In the genomic region with DNA sequence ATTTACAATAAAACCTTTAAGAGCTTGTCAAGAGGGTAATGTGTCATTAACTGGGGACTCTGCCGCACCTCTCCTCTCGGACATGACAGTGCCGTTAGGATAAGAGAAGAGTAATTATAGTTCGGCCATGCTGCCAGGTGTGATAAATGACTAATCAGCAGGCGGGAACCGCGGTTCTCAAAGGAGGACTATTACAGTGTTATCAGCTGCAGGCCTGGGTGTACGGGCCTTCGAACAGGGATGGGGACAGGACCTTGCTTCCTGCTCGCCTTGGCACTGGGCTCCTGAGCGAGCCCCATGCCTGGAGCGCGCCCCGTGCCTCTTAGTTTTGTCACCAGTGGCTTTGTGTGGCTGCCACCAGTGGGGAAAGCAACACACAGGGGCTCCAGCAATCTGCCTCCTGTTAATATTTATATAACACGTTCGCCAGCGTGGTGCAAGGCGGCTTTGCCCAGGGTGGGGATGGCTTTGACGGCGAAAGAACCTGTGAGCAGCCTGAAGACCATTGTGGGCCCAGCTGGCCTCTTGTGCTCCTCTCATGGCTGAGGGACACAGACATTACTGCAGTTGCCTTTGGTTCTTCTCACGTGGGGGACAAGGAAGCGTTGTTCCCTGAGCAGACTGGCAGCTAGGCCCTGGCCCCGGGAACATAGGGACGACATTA, we compare ENCODE assay signal across 13 mouse cellular contexts.
DNase-seq lines count a peak whose midpoint lies in the region; ATAC-seq and TF ChIP-seq lines count a peak whose summit lies in the region.
"Had no signal": no experiment of that assay in that cellular context is flagged by ENCODE, and none has a peak within 500 bp of the region (broad histone marks: within the 10 kb centered on the region; RNA-seq: fewer than 3 reads in every experiment).

No protein-coding gene starts in this region.

- no peak for DNase-seq in forebrain, postnatal 0 days
- no peak for DNase-seq in liver, postnatal 0 days
- DNase-seq in cerebellum, adult 11-12 months: no peak
- DNase-seq in layer of hippocampus, adult 11-12 months (ENCODE audit: low spot score): no peak
- no peak for DNase-seq in yolk sac, embryonic 10.5 days (ENCODE audit: low spot score)
- DNase-seq: B cell, adult 2 months; kidney, adult 8-10 months; thymus, postnatal 36 days had no signal

- H3K27me3 ChIP-seq in forebrain, postnatal 0 days (ENCODE audit: insufficient read depth, low read length): peaks cover 61% of the 10 kb centered on the region
- peaks cover 53% of the 10 kb centered on the region for H3K27me3 ChIP-seq in forebrain, embryonic 15.5 days
- no peaks in the 10 kb centered on the region; the same call in 1 of the 2 replicates for H3K27me3 ChIP-seq in ES-Bruce4 (ENCODE audit: control insufficient read depth, insufficient read depth, low read length, poor library complexity, severe bottlenecking)
- peaks cover 5% of the 10 kb centered on the region; the same call in 1 of the 2 replicates for H3K27me3 ChIP-seq in hindbrain, embryonic 15.5 days
- no peaks in the 10 kb centered on the region for H3K27me3 ChIP-seq in liver, postnatal 0 days (ENCODE audit: insufficient read depth, low read length)

- no peak overlapping the region for H3K27ac ChIP-seq in forebrain, postnatal 0 days (ENCODE audit: low read depth, low read length)
- no peak overlapping the region for H3K27ac ChIP-seq in forebrain, embryonic 15.5 days (replicated peaks)
- no peak overlapping the region for H3K27ac ChIP-seq in ES-Bruce4 (ENCODE audit: insufficient read depth, low read length)
- H3K27ac ChIP-seq in hindbrain, embryonic 15.5 days (replicated peaks): no peak overlapping the region
- H3K27ac ChIP-seq in liver, postnatal 0 days (ENCODE audit: low read depth): no peak overlapping the region
- H3K27ac ChIP-seq: limb, embryonic 13.5 days had no signal

- TF ChIP-seq POLR2A in ES-Bruce4 (IDR thresholded peaks at IDR 0.05; ENCODE audit: insufficient read depth, low read length): no peak

- H3K9ac ChIP-seq in forebrain, postnatal 0 days: no peak overlapping the region
- no peak overlapping the region for H3K9ac ChIP-seq in forebrain, embryonic 15.5 days (replicated peaks)
- peak overlapping the region; percentile 61; the same call in 1 of the 2 replicates for H3K9ac ChIP-seq in ES-Bruce4 (ENCODE audit: low read depth, poor library complexity, severe bottlenecking)
- H3K9ac ChIP-seq in hindbrain, embryonic 15.5 days: no peak overlapping the region
- H3K9ac ChIP-seq in liver, postnatal 0 days (replicated peaks): no peak overlapping the region
- H3K9ac ChIP-seq: limb, embryonic 13.5 days had no signal

- TF ChIP-seq CTCF in forebrain, postnatal 0 days (IDR thresholded peaks at IDR 0.05; ENCODE audit: low read depth): no peak
- TF ChIP-seq CTCF in ES-Bruce4 (IDR thresholded peaks at IDR 0.05; ENCODE audit: low read depth, low read length): no peak
- TF ChIP-seq CTCF in liver, postnatal 0 days (IDR thresholded peaks at IDR 0.05; ENCODE audit: low read depth): no peak

- 49% methylated on average over 24 of the region's 24 CpGs for WGBS in forebrain, postnatal 0 days
- WGBS in forebrain, embryonic 15.5 days: 49% methylated on average over 24 of the region's 24 CpGs
- WGBS in hindbrain, embryonic 15.5 days: 45% methylated on average over 24 of the region's 24 CpGs
- WGBS in liver, postnatal 0 days (ENCODE audit: insufficient replicate concordance): 60% methylated on average over 24 of the region's 24 CpGs

- no peak overlapping the region for H3K4me3 ChIP-seq in forebrain, postnatal 0 days (ENCODE audit: low read depth, low read length)
- H3K4me3 ChIP-seq in forebrain, embryonic 15.5 days: no peak overlapping the region
- peak overlapping the region; percentile 33; the same call in 1 of the 2 replicates for H3K4me3 ChIP-seq in ES-Bruce4 (ENCODE audit: low read depth, low read length)
- no peak overlapping the region for H3K4me3 ChIP-seq in hindbrain, embryonic 15.5 days
- H3K4me3 ChIP-seq in liver, postnatal 0 days (ENCODE audit: low read depth, low read length): no peak overlapping the region
- H3K4me3 ChIP-seq: erythroblast, embryonic 14.5 days; limb, embryonic 13.5 days had no signal

- no peaks in the 10 kb centered on the region for H3K9me3 ChIP-seq in forebrain, postnatal 0 days (ENCODE audit: low read length)
- no peaks in the 10 kb centered on the region for H3K9me3 ChIP-seq in forebrain, embryonic 15.5 days
- H3K9me3 ChIP-seq in ES-Bruce4 (replicated peaks; ENCODE audit: control insufficient read depth, insufficient read depth, low read length, poor library complexity, severe bottlenecking): no peaks in the 10 kb centered on the region
- no peaks in the 10 kb centered on the region for H3K9me3 ChIP-seq in hindbrain, embryonic 15.5 days
- H3K9me3 ChIP-seq in liver, postnatal 0 days (ENCODE audit: low read length): no peaks in the 10 kb centered on the region
- H3K9me3 ChIP-seq: limb, embryonic 13.5 days had no signal

- no peaks in the 10 kb centered on the region for H3K36me3 ChIP-seq in forebrain, postnatal 0 days (ENCODE audit: insufficient read depth)
- no peaks in the 10 kb centered on the region for H3K36me3 ChIP-seq in forebrain, embryonic 15.5 days
- H3K36me3 ChIP-seq in ES-Bruce4 (ENCODE audit: control insufficient read depth, insufficient read depth, low read length, poor library complexity, severe bottlenecking): no peaks in the 10 kb centered on the region
- no peaks in the 10 kb centered on the region for H3K36me3 ChIP-seq in hindbrain, embryonic 15.5 days
- H3K36me3 ChIP-seq in liver, postnatal 0 days (replicated peaks; ENCODE audit: insufficient read depth, low read length): no peaks in the 10 kb centered on the region
- H3K36me3 ChIP-seq: limb, embryonic 13.5 days had no signal

- H3K4me1 ChIP-seq in forebrain, postnatal 0 days (ENCODE audit: insufficient read depth): no peaks in the 10 kb centered on the region
- H3K4me1 ChIP-seq in forebrain, embryonic 15.5 days: peaks cover 32% of the 10 kb centered on the region
- no peaks in the 10 kb centered on the region for H3K4me1 ChIP-seq in ES-Bruce4 (ENCODE audit: control insufficient read depth, insufficient read depth, low read length)
- peaks cover 19% of the 10 kb centered on the region for H3K4me1 ChIP-seq in hindbrain, embryonic 15.5 days (replicated peaks)
- no peaks in the 10 kb centered on the region for H3K4me1 ChIP-seq in liver, postnatal 0 days (ENCODE audit: insufficient read depth)

- ATAC-seq in forebrain, postnatal 0 days: 0 out of 2 replicates have a peak, but pooled peaks have one; percentile 10
- no peak for ATAC-seq in forebrain, embryonic 15.5 days (replicated peaks)
- peak; percentile 42; the same call in 1 of the 2 replicates for ATAC-seq in hindbrain, embryonic 15.5 days (ENCODE audit: low FRiP score, low read depth)
- ATAC-seq in liver, postnatal 0 days: no peak

- H3K4me2 ChIP-seq in forebrain, postnatal 0 days (ENCODE audit: low read depth): no peak overlapping the region
- H3K4me2 ChIP-seq in forebrain, embryonic 15.5 days (replicated peaks): no peak overlapping the region
- no peak overlapping the region for H3K4me2 ChIP-seq in hindbrain, embryonic 15.5 days
- H3K4me2 ChIP-seq in liver, postnatal 0 days (ENCODE audit: low read depth, low read length): no peak overlapping the region
- H3K4me2 ChIP-seq: limb, embryonic 13.5 days had no signal

- TF ChIP-seq EP300 in ES-Bruce4 (IDR thresholded peaks at IDR 0.05; ENCODE audit: insufficient read depth, low read depth, low read length): no peak
- TF ChIP-seq EP300 in liver, postnatal 0 days (IDR thresholded peaks at IDR 0.05; ENCODE audit: low read depth): peak; percentile 53; the same call in 1 of the 2 replicates

Comparison
In these comparisons a context has a peak if more than half of its experiments do, and no peak if none do; other contexts are left out.
1. ATAC-seq: peak in forebrain, postnatal 0 days (single experiment) and hindbrain, embryonic 15.5 days (single experiment); none in forebrain, embryonic 15.5 days (single experiment) and liver, postnatal 0 days (single experiment).